Mouse (Mus musculus) effector memory CD4-positive, alpha-beta T cell, adult 7 months (primary cell): ENCODE results near the gene Trpt1. TPM values are rescaled to one million over a fixed set of nuclear protein-coding genes. Genes with fewer than 3 reads are reported as not detected.

Experiments
- polyA plus RNA-seq: library from polyadenylated mRNA; unstranded; fragments of 100-300 nt; shearing (Covaris generic); gene quantifications from one replicate; pipeline ENCODE4 v1.2.1, GENCODE M21; 2017

Gene Trpt1
- 6.6 TPM for polyA plus RNA-seq

GRCm38 (mm10) chr19:6996006-6996405, at the start of gene Trpt1, which contains the start of gene Nudt22:
TSS of gene Trpt1 (plus strand) at chr19:6996131.
TSS of gene Nudt22 (minus strand) at chr19:6996117.

GRCm38 (mm10) chr19:6974211-6975205, 21.4 kb upstream of the Trpt1 start, which contains the start of gene Ppp1r14b:
TSS of gene Ppp1r14b (plus strand) at chr19:6974968.

DNA sequence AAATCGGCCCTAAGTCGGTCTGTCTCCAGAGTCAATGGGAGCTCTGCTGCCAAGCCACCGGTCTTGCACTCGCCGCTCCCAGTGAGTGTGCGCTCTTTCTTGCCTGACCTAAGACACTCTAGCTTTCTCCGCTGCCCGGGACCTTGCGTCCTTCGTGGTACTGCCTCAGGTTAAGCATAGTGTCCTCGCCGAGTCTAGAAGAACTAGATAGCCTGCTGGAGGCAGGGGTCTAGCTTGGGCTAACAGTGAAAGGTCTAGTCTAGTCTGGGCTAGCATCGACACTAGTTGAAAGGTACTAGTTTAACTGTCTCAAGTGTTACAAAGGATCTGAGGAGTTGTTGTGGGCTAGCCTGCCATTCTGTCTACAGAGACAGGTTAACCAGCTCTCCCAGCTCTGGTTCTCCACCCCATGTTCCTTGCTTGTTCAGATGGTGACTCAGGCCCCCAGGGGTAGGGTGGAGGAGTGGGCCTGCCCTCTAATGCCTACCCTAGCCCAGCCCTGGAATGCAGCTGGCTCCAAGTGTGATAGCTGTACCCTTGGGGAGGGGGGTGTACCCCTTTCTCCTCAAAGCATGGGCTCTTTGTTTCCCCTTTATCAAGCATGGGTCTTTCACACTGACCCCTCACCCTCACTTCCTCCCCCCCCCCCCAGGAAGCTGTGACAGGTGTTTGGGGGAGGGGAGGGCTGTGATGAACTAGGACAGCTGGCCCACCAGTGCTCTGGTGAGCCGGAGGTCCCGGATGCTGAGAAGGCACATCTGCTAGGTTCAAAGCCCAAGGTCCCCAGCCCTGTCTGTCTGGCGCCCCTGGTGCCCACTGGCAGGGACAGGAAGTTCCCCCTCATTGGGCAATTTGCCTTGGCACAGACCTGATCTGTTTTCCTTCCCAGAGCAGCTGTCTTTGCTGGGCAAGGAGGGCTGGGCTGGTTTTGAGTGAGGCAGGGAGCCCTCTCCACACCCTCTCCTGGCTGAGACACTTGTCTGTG, 20.1 kb upstream of the Trpt1 start, which contains the start of gene Plcb3:
Gene Plcb3, minus strand, starts transcription at position 934 of the 985 bp plus-strand sequence.

GRCm38 (mm10) chr19:6980381-6981093, 15.4 kb upstream of the Trpt1 start, which contains the start of gene Fkbp2:
TSS of gene Fkbp2 (minus strand) at chr19:6980501.

DNA sequence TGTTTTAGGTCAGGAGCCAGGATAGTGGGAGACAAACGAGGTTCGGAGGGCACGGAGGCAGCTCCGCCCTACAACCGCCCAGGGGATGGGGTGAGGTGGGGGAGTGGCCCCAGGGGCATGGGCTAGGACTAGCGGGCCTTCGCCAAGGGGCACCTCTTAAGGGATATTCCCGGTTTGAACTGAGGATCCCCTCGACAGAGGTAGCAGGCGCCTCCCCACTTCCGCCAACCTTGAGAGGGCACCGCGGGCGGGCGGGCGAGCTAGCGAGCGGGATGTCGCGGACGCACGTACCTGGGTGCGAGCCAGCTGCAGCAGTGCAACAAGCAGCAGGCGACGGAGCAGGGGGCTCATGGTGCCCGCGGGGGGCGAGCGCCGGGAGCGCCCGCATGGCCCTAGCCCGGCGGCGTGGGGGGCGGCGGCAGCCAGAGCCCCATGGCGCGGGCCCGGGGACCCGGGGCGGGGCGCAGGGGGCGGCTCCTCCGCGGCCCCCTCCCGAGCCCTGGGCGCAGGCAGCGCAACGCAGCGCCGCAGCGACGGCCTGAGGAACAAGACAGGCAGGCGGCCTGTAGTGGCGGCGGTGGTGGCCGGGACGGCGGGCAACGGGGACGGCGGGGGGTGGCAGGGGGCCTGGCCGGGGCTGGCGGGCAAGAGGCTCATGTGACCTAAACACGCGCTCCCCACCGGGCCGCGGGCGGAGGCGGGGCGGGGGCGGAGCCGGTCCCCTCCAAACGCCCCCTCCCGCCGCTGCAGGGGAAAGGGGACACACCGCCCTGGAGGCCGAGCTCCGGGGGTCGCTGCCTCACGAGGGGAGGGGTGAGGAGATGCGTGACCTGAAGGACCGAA, 8.6 kb upstream of the Trpt1 start, which contains the start of gene Vegfb:
Gene Vegfb, minus strand, starts transcription at position 591 of the 843 bp plus-strand sequence.

GRCm38 (mm10) chr19:6992011-6992858, 3.7 kb upstream of the Trpt1 start, which contains the start of gene Dnajc4:
TSS of gene Dnajc4 (minus strand) at chr19:6992572.

GRCm38 (mm10) chr19:7019191-7019590, 23.3 kb downstream of the Trpt1 start, which contains the start of gene Fermt3:
TSS of gene Fermt3 (minus strand) at chr19:7019469.

GRCm38 (mm10) chr19:7039841-7040636, 44.1 kb downstream of the Trpt1 start, which contains the start of gene Stip1:
TSS of gene Stip1 (minus strand) at chr19:7039967.

Other genes starting within 250 kb of the Trpt1 start
- 34.8 TPM for gene Rps6ka4, start 155.5 kb upstream of the Trpt1 start, polyA plus RNA-seq
- 52.3 TPM for gene Ccdc88b, start 137.9 kb upstream of the Trpt1 start, polyA plus RNA-seq
- gene Trmt112, start 86.4 kb upstream of the Trpt1 start, polyA plus RNA-seq = 128 TPM
- 157 TPM for gene Prdx5, start 86.0 kb upstream of the Trpt1 start, polyA plus RNA-seq
- gene Esrra, start 74.3 kb upstream of the Trpt1 start, polyA plus RNA-seq = 17.7 TPM
- not detected for gene Catsperz, start 70.8 kb upstream of the Trpt1 start, polyA plus RNA-seq
- gene Kcnk4, start 61.6 kb upstream of the Trpt1 start, polyA plus RNA-seq = 1.1 TPM
- gene Bad, start 54.3 kb upstream of the Trpt1 start, polyA plus RNA-seq = 10.4 TPM
- gene Gpr137, start 53.7 kb upstream of the Trpt1 start, polyA plus RNA-seq = 8.6 TPM
- 89.2 TPM for gene Ppp1r14b, start 21.2 kb upstream of the Trpt1 start, polyA plus RNA-seq
- 10.4 TPM for gene Plcb3, start 19.7 kb upstream of the Trpt1 start, polyA plus RNA-seq
- gene Fkbp2, start 15.6 kb upstream of the Trpt1 start, polyA plus RNA-seq = 18.3 TPM
- 7.6 TPM for gene Vegfb, start 8.5 kb upstream of the Trpt1 start, polyA plus RNA-seq
- 46.4 TPM for gene Dnajc4, start 3.6 kb upstream of the Trpt1 start, polyA plus RNA-seq
- gene Nudt22, start within 50 bp of the Trpt1 start, polyA plus RNA-seq = 13.0 TPM
- gene Fermt3, start 23.3 kb downstream of the Trpt1 start, polyA plus RNA-seq = 194 TPM
- 217 TPM for gene Stip1, start 43.8 kb downstream of the Trpt1 start, polyA plus RNA-seq
- gene Macrod1, start 60.7 kb downstream of the Trpt1 start, polyA plus RNA-seq = 16.7 TPM
- 0.11 TPM for gene Flrt1, start 109.6 kb downstream of the Trpt1 start, polyA plus RNA-seq
- gene Otub1, start 210.2 kb downstream of the Trpt1 start, polyA plus RNA-seq = 58.0 TPM
- 505 TPM for gene Cox8a, start 221.5 kb downstream of the Trpt1 start, polyA plus RNA-seq
- gene Naa40, start 245.1 kb downstream of the Trpt1 start, polyA plus RNA-seq = 32.9 TPM